Mouse (Mus musculus): ENCODE data around the gene Gper1. TPM values are rescaled to one million over a fixed set of nuclear protein-coding genes. Genes with fewer than 3 reads are reported as not detected.

Gene Gper1
- polyA plus RNA-seq, 1 experiment: not detected

DNA sequence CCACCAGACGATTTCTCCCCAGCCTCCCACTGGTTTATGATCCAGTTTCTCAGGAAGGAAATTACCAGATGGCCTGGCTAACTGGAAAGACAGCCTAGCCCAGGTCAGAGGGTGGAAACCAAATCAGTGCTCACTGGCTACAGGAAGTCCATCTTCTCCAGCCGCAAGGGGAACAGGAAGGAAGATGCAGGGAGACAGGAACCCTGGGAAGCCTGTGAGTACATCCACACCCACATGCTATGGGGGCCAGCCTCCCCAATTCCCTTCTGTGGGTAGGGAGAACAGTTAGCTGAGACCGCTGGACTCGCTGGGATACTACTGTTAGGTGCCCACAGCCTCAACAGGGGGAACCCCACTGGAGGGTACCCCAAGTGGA is 34.8 kb upstream of the Gper1 start:
- 46% methylated on average over 4 of the region's 4 CpGs for WGBS
- peaks cover 11% of the 10 kb centered on the region for H3K4me1 ChIP-seq (ENCODE audit: control insufficient read depth, insufficient read depth, low read length)
- H3K4me3 ChIP-seq (replicated peaks; ENCODE audit: control insufficient read depth, low read depth, low read length): no peak overlapping the region
- no peak for TF ChIP-seq POLR2A (IDR thresholded peaks at IDR 0.05; ENCODE audit: borderline replicate concordance, control insufficient read depth, low read depth, low read length)
- H3K27ac ChIP-seq (ENCODE audit: control insufficient read depth, insufficient read depth, low read depth, low read length, poor library complexity): peak overlapping the region; percentile 89

DNA sequence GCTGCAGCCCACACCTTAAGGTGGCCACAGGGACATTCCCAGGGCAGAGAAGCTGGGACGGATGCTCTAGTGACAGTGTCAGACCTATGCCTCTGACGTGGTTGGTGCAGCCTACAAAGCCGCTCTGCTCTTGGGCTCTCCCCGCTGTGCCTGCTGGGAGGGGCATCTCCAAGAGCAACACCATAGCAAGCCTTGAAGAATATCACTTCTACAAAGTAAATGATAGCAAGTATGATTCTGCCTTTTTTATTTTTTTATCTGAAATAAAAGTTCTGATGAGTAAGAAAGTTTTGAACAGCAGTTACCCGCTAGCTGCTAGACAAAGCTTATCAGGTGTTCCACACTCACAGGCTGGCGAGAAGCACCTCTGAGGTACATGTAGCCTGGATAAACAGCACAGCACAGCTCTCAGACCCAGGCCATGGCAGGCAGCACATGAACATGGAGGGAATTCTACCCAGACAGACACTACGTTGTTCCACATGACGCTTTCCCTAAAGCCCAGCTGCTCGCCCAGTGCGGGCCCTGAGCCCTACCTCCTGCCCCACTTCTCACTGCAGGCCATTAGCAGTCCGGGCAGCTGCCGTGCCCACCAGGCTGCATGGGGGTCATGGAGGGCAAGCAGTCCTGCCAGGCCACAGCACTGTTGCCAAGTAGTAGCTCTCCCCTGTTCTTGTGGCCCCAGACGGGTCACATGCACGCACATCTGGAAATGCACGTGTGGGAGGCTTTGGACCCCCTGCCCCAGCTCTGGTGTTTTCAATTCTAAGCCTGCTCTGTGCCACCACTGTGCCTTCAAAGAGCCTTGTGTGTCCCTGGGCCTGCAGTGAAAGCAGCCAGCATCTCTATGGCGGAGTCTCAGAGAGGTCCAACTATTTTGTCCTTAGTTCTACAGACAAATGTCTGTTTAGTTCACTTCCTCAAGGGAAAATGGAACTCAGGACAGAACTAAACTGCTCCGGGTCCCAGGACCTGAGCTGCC is 34.0 kb upstream of the Gper1 start:
- WGBS: 63% methylated on average over 17 of the region's 17 CpGs
- Histone ChIP-seq H3K27ac (ENCODE audit: control insufficient read depth, insufficient read depth, low read depth, low read length, poor library complexity) (peak overlapping the region; percentile 99), H3K4me1 (ENCODE audit: control insufficient read depth, insufficient read depth, low read length) (peaks cover 11% of the 10 kb centered on the region), H3K4me3 (replicated peaks; ENCODE audit: control insufficient read depth, low read depth, low read length) (peak overlapping the region; percentile 6)
- TF ChIP-seq CTCF (IDR thresholded peaks at IDR 0.05; ENCODE audit: control insufficient read depth, insufficient read depth, low read length) (no peak), POLR2A (IDR thresholded peaks at IDR 0.05; ENCODE audit: borderline replicate concordance, control insufficient read depth, low read depth, low read length) (peak; percentile 12)

- Histone ChIP-seq H3K27ac (ENCODE audit: control insufficient read depth, insufficient read depth, low read depth, low read length, poor library complexity) (peak overlapping the region; percentile 99), H3K4me3 (replicated peaks; ENCODE audit: control insufficient read depth, low read depth, low read length) (peak overlapping the region; percentile 62), H3K4me1 (ENCODE audit: control insufficient read depth, insufficient read depth, low read length) (peaks cover 11% of the 10 kb centered on the region)
- WGBS: 50% methylated on average over 6 of the region's 6 CpGs
- peak; percentile 89 for TF ChIP-seq POLR2A (IDR thresholded peaks at IDR 0.05; ENCODE audit: borderline replicate concordance, control insufficient read depth, low read depth, low read length)
- TF ChIP-seq CTCF (IDR thresholded peaks at IDR 0.05; ENCODE audit: control insufficient read depth, insufficient read depth, low read length): no peak
Measured at GRCm38 (mm10) chr5:139389676-139390061, 33.3 kb upstream of the Gper1 start.

- Histone ChIP-seq H3K27ac (ENCODE audit: control insufficient read depth, insufficient read depth, low read depth, low read length, poor library complexity) (peak overlapping the region; percentile 99), H3K4me3 (replicated peaks; ENCODE audit: control insufficient read depth, low read depth, low read length) (peak overlapping the region; percentile 70), H3K4me1 (ENCODE audit: control insufficient read depth, insufficient read depth, low read length) (peaks cover 11% of the 10 kb centered on the region)
- 58% methylated on average over 5 of the region's 5 CpGs for WGBS
Measured at GRCm38 (mm10) chr5:139390324-139391119, 32.4 kb upstream of the Gper1 start.

DNA sequence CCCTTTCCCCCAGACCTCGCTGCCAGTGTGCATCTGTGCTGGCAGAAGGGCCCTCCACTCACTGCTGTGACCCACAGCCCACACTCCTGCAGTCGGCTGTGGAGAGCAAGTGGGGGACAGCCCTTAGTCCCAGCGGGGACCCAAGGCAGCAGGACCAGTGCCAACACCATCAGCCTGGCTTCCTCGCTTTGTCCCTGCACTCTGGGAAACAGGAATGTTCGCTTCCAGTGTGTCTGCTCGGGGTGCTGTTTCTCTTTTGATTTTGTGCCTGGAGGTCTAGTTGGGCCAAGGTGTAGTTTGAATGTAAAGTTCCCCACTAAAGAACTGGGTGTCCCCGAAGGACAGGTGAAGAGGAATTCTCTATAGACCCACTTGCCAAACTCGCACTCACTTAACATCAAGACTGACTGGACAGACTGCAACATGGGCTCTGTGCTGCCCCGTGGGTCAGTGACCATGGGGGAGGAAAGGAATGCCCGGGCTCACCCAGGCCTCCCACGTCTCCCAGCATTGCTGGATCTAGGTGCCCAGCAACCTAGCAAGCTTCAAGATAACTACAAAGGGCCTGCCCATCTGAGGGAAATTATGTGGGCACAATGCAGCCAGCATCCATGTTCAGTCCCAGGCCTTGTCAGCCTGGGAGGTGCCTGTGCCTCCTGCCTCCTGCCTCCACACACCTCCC is 31.5 kb upstream of the Gper1 start:
- Histone ChIP-seq H3K4me1 (ENCODE audit: control insufficient read depth, insufficient read depth, low read length) (peaks cover 10% of the 10 kb centered on the region), H3K4me3 (replicated peaks; ENCODE audit: control insufficient read depth, low read depth, low read length) (peak overlapping the region; percentile 70), H3K27ac (ENCODE audit: control insufficient read depth, insufficient read depth, low read depth, low read length, poor library complexity) (peak overlapping the region; percentile 70)
- TF ChIP-seq CTCF (IDR thresholded peaks at IDR 0.05; ENCODE audit: control insufficient read depth, insufficient read depth, low read length): no peak
- TF ChIP-seq POLR2A (IDR thresholded peaks at IDR 0.05; ENCODE audit: borderline replicate concordance, control insufficient read depth, low read depth, low read length): no peak
- 80% methylated on average over 11 of the region's 11 CpGs for WGBS

- Histone ChIP-seq H3K4me3 (replicated peaks; ENCODE audit: control insufficient read depth, low read depth, low read length) (no peak overlapping the region), H3K4me1 (ENCODE audit: control insufficient read depth, insufficient read depth, low read length) (peaks cover 7% of the 10 kb centered on the region), H3K27ac (ENCODE audit: control insufficient read depth, insufficient read depth, low read depth, low read length, poor library complexity) (0 out of 2 replicates have a peak overlapping the region, but pooled peaks have one; percentile 4)
- TF ChIP-seq CTCF (IDR thresholded peaks at IDR 0.05; ENCODE audit: control insufficient read depth, insufficient read depth, low read length) (no peak), POLR2A (IDR thresholded peaks at IDR 0.05; ENCODE audit: borderline replicate concordance, control insufficient read depth, low read depth, low read length) (no peak)
- 91% methylated on average over 37 of the region's 37 CpGs for WGBS
Measured at GRCm38 (mm10) chr5:139392219-139393196, 30.4 kb upstream of the Gper1 start.

- peaks cover 9% of the 10 kb centered on the region for H3K4me1 ChIP-seq (ENCODE audit: control insufficient read depth, insufficient read depth, low read length)
Measured at GRCm38 (mm10) chr5:139393197-139393588, 29.8 kb upstream of the Gper1 start.

More at GRCm38 (mm10) chr5:139393197-139393588, 29.8 kb upstream of the Gper1 start:
- Histone ChIP-seq H3K4me3 (replicated peaks; ENCODE audit: control insufficient read depth, low read depth, low read length) (no peak overlapping the region), H3K27ac (ENCODE audit: control insufficient read depth, insufficient read depth, low read depth, low read length, poor library complexity) (no peak overlapping the region)
- WGBS: 90% methylated on average over 16 of the region's 16 CpGs
- TF ChIP-seq POLR2A (IDR thresholded peaks at IDR 0.05; ENCODE audit: borderline replicate concordance, control insufficient read depth, low read depth, low read length) (no peak), CTCF (IDR thresholded peaks at IDR 0.05; ENCODE audit: control insufficient read depth, insufficient read depth, low read length) (no peak)
